Mouse (Mus musculus) heart, postnatal 36 days (tissue): ENCODE results near the gene Dido1. TPM values are rescaled to one million over a fixed set of nuclear protein-coding genes. Genes with fewer than 3 reads are reported as not detected.

Source experiments
- DNase-seq, 2 experiments: peaks; one replicate each; pipeline ENCODE4 v3.0.0; 2021 to 2022
- intact Hi-C: fragments of 180-260 bp; cut with DNase I; formaldehyde crosslinking; loops from one replicate; pipeline ENCODE4 v1.15.1; 2025
- total RNA-seq, 2 experiments: library from RNA; stranded (reverse); gene quantifications; 2 replicates each; pipeline ENCODE4 v1.2.3; 2021

Gene Dido1
- total RNA-seq, 2 experiments from 2014 or later: 24.4 to 29.0 TPM

DNA sequence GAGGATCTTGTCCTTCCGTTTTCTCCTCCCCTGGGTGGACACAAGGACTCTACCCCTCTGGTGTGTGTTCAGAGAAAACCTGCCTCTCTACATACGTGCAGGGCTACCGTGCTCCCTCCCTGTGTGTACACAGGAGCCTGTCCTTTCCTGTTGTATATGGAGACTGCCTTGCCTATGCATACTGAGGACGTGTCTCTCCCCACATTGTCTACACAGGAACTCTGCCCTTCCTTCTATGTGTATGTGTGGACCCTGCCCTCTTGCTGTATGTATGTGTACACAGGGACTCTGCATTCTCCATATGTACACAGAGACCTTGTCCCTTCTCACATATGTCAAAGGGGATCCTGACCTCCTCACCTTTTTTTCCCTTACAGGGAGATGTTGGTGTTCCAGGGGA, 99.5 kb downstream of the Dido1 start:
- no peak for DNase-seq
- intact Hi-C loops: no loop called here

Other genes starting within 250 kb of the Dido1 start
- gene Ntsr1, start 210.0 kb downstream of the Dido1 start, total RNA-seq: not detected
- gene Mrgbp, start 128.7 kb downstream of the Dido1 start, total RNA-seq: 10 to 100 TPM; 13.1 to 13.7 TPM
- 10 to 100 TPM; 35.1 to 39.6 TPM for gene Ogfr, start 120.8 kb downstream of the Dido1 start, total RNA-seq
- under 1 TPM in 1 of 2 experiments, not detected in 1; 0.47 TPM for gene Col9a3, start 112.2 kb downstream of the Dido1 start, total RNA-seq
- gene Tcfl5, start 67.3 kb downstream of the Dido1 start, total RNA-seq: under 1 TPM in 1 of 2 experiments, not detected in 1; 0.25 TPM
- gene Gid8, start 118 bp upstream of the Dido1 start, total RNA-seq: 10 to 100 TPM; 59.4 to 60.5 TPM
- gene Slc17a9, start 15.3 kb upstream of the Dido1 start, total RNA-seq: under 1 TPM in 1 of 2 experiments, not detected in 1; 0.38 TPM
- not detected for gene Bhlhe23, start 66.9 kb upstream of the Dido1 start, total RNA-seq
- 10 to 100 TPM; 36.8 to 37.6 TPM for gene Ythdf1, start 210.9 kb upstream of the Dido1 start, total RNA-seq
- gene Birc7, start 219.0 kb upstream of the Dido1 start, total RNA-seq: not detected
- 10 to 100 TPM in 1 of 2 experiments, 1 to 10 TPM in 1; 7.7 to 11.6 TPM for gene Nkain4, start 244.7 kb upstream of the Dido1 start, total RNA-seq